Mouse (Mus musculus) heart, adult 9 months (tissue): Measurements from ENCODE around the gene Pmepa1.

Experiments used
- DNase-seq, 2 experiments: peaks; one replicate each; pipeline ENCODE4 v3.0.0; 2022; ENCODE audit warnings: low spot score in 2 of 2

Gene Pmepa1

DNA sequence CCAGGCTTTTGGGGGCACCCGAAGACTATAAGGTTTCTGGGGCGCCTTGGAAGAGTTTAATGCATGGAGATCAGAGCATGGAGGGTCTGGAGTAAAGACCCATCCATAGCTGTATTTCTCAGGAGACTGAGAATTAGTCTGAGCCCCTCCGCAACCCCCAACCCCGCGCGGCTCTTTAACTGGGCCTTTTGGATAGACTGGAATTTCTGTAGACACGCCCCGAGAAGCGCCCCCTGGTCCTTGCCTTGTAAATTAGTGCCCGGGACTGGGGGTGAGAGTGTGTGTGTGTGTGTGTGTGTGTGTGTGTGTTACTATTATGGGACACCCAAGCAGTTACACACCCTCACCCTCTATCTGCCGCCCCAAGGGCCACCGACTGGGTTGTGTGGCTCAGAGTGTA, 526 bp upstream of the Pmepa1 start:
- DNase-seq = peak in 1 of 2 experiments; percentile 30

DNA sequence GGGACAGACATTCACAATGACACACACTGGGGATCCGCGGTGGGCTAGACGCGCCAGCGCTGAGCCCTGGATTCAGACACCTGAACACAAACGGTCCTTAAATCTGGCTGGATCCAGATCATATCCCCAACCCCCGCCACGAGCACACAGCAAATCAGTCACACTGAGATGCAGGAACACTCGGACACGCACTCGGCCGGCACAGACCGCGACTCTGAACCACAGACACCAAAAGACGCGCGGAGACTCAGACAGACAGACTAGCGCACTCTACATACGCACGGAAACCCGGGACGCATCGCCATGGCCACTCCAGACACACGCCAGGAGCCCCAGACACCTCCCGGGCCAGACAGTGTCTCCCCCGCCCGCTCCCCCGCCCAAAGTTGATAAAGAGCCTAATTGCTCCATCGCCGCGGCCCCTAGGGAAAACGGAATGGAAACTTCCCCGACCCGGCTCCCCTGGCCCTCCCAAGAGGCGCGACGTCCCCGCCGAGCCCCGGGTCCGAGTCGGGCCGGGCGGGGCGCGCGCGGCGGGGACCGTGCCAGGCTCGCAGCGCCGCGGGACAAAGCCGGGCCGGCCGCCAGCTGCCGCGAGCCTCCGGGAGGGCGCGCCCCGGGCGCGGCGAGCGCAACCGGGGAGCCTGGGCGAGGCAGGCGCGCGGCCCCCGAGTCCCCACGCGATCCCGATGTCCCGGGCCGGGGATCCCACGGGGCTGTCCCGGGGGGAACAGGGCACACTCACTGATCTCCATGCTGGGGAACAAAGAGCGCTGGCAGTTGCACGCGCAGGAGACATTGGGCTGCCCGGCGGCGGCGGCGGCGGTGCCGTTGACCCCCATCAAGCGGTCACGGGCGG, 761 bp downstream of the Pmepa1 start:
- peak; percentile 57 to 64 for DNase-seq

DNA sequence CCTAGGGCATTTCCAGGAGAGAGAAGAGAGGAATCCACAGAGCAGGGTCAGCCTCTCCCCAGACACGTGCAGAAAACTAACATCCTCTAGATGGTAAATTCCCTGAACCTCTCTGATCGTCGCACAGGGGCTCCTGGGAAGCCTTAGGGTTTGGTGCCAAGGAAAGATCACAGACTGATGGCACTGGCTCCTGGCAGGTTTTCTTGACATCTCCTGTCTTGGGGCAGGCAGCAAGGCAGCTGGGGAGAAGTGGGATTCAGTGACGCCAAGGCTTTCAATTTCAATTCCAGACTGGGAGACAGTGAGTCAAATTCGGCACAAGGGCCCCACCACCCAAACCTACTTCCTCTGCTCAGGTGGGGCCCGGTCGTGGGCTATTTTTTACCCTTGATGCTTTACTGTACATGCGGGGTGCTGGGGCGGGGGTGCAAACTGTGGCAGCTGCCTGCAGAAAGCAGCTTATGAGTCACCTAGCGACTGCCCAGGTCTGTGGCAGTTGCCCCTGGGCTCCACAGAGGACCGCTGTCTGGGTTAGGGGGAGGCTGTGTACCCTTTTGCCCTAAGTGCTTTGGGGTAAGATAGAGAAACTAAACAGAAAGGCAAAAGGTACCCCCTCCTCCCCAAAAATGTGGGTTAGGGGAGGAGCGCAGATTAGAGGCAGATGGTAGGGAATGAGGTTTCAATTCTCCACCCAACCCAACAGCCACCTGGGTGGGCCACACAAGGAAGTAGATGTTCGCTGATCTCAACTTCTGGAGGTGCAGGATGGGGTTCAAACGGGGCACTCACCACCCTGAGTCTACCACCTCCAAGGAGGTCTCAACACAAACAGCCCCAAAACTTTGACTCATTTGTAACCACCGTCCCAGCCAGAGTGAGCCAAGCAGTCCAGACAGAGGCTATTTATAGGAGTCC, 1.6 kb downstream of the Pmepa1 start:
- DNase-seq = no peak

DNA sequence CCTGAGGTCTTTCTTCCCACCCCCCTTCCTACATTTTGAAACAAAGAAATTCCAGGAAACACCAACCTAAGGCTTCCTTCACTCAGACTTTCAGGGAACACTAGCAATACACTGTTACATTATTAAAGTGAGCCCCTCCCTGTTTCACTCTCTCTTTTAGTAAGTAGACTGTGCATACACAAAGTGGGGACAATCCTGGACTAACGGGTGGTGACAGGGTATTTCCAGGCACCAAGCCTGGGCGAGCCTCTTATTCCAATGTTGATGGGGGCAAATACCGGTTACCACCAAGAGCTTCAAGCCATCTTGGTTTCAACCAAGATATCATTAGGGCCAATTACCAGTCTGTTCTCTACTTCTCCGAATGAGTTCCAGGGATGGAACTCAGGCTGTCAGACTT, 2.4 kb downstream of the Pmepa1 start:
- no peak for DNase-seq

DNA sequence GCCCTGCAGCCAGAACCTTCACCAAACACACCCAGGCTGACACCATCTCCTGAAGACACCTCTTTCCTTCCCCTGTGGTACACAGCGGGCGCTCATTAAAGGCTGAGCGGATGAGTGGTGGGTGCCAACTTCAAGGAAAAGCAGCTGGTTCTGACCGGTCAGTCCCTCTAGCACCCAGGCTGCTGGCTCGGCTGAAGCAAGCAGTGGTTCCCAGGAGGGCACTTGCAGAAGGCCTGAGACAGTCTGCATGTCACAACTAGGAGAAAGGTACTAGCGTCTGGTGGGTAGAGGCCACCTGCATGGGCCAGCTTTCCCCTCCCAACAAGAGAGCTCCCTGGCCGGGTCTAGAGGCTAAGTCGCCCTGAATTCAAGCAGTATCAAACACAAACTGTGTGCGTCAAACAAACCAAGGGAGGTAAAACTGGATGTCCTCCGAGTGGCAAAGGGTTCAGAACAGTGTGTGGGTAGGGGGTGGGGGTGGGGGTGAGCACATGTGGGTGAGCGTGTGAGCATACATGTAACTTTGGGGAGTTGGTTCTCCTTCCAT, 3.9 kb downstream of the Pmepa1 start:
- no peak for DNase-seq

DNA sequence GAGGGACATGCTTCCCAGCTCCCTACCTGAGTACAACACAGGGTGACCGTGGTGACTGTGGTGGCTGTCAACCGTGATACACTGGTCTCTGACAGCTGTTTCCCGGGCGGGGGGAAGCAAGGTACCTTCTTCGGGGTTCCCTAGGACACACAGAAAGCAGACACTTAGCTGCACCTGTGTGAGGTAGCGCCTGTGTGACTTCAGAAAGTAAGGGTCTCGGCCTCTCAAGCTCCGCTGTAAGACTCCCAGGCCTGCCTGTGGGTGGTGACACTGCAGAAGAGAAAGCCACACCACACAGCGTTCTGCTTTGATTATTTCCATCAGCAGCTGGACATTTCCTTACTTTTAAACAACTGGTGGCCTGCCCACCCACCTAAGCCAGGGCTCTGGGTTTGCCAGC, 4.8 kb downstream of the Pmepa1 start:
- no peak for DNase-seq

DNA sequence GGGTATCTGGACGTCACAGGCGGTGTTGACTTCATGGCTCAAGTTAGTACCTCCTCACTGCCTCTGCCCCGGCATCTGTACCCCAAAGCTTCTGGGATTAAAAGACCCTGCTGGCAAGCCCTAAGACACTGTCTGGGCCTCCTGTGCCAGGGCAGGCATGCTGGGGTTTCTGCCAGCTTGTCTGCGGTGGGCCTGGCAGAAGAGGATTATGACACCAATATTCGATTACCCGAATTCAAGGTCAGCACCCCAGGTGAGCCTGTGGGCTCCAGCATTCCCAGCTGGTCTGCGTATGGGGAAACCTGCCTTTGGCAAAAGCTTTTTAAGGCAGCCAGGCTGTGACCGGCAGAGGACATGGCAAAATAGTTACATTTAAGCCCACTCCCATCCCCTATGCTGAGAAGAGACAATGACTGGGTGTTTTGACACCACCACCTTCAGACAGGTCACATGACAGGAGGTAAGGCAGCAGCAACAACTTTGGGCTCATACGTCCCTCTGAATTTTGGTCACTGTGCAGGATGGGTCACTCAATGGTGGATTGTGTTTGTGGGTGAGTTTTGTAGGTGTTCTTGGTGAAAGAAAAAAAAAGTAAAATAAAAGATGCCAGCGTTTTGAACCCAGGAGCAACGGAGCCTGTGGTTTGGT, 5.6 kb downstream of the Pmepa1 start:
- no peak for DNase-seq

DNA sequence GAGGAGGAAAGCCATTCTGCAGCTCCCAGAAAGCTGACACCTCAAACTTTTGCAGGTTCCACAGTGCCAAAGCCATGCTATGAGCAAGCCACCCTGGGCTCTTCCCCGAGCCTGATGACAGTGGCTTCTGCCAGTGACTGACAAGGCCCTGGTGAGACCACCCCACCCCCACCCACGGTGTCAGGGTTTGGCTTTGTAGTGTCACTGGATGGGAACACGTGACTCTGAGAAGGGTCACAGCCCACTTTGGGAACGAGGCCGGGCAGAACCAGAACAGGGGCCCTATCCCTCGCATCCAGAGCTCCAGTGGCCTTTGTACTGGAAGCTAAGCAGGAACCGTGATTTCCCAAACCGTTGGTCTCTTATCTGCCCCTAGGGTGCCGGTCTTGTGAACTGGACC, 6.1 kb downstream of the Pmepa1 start:
- DNase-seq = no peak

DNA sequence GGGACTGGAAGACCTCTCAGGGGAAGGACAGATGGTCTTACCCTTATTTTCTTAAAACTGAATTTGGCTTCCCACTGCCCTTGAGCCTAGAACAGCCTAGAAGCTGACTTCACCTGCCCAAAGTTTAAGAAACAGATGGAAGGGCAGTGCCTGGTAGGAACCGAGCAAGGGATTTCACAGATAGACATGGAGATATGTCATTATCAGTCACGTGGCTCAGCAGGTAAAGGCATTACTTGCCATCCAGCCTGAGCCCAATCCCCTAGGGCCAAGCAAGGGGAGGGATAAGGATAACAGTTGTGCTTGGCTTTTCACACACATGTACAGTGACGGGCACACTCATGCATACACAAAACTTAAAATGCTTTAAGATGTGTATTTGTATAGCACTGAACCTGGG, 8.8 kb downstream of the Pmepa1 start:
- DNase-seq = no peak

DNA sequence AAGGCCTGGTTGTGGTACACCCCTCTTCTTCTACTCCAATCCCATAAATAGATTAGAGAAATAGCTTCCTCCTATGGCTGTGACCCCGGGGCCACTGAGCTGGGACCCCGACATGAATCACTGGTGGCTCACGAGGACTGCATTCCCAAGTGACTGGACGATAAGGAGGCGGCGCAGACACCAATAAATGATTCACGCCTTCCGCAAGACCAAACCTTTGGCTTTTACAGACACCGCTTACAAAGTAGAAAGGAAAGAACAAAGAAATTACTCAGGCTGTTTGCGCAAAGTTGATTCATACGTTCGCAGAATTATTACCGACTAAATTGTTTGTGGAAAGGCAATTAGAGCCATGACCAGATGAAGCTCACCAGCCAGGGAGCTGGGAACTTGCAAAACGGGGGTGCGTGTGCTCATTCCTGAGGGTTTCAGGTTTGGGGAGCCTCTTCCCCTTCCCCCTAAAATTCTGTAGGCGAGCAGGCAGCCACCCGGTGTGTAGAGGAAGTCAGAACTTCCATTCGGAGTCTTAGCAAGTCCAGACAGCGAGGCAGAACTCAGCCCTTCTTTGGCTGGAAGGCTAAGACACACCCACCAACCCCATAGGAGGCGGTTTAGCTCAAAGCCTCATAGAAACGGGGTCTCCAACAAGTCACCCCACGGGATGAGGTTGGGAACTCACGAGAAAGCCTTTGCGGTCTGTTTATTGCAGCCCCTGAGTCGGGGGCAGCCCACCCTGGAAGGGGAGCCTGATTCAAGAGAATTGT, 9.8 kb downstream of the Pmepa1 start:
- DNase-seq = no peak

DNA sequence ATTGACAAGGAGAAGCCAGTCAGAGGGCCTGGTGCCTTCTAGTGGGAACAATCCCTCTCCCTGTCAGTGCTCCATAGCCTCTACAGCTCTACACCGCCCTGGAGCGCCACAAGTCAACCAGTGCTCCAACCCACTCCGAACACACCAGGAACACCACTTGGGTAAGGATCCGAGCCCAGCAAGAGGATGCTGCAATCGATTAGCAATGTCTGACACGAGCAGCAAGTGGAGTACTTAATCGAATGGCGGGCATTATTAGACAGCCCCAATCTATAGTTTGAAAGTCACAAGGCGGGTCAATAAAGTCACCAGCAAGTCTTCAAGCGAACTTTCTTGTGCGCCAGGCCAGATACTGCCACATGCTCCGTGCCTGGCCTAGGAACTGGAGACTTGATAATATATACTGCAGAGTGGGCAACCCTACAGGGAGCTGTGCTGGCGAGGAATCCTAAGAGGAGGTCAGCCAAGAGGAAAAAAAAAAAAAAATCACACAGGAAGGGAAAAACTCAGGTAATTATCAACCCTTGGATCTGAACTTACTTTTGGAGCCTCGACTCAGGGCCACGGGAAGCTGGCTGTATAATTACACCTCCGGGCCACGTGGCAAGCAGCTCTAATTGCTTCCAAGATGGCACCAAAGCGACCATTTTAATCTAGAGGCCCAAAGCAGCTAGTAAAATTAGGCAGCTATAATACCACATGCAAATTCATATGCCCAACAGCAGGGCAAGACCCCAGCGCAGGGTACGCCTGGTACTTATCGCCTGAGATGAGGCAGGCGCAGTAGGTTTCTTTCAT, 10.7 kb downstream of the Pmepa1 start:
- DNase-seq = no peak

DNA sequence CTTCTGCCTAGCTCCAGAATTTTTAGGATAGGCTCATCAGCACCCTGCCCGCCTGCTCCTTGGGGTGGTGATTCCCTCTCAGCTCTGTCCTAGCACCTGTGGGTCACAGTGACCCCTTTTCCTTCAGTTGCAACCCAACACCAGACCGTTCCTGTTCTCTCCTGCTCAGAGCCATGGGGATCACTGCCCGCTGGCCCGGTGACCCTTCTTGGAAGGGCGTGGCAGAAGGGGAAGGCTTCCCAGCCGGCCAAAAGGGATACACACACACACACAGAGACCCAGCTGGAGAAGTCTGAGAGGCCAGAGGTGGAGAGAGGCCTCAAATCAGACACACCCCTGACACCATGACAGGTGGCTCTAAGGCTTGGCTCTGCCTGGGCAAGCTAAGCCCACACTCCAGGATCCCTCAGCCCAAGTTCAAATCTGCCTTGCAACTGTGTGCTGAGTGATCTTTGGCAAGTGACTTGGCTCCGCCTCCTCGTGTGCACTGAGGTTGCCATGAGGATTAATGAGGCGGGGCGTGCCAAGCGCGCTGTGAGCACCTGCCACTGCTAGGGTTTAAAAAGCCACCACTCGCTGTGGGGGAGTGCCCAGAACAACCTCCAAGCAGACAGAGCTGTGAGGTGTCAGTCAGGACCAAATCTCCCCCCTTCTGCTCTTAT, 11.7 kb downstream of the Pmepa1 start:
- no peak for DNase-seq

DNA sequence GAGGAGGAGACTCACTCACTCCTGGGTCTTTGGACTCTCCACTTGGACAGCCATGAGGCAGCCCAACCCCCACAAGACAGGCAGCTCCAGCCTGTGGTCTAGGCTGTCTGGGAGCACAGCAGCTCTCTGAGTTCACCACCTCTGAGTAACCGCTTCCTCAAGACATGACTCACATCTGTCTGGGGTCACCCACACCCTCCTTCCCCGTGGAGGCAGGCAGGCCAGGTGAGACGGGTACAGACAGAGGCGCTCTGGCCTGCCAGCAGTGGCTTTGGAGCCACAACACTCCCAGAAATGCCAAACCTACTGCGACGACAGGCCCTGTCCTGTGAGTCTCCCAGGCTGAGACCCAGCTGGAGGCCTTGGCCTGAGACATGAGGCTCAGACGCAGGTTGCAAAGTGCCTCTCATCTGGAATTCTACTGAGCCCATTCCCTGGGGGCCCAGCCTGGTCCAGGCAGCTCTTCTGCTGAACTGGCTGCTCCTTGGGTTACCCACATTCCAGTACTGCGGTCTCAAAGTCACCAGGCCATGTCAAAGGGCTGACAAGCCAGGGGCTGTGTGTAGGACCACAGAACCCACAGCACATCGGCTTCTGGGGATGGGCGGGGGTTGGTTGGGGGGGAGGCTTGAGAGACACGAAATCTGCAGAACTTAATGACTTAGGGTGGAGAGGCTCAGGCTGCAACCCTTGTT, 12.6 kb downstream of the Pmepa1 start:
- peak in 1 of 2 experiments; percentile 34 for DNase-seq

DNA sequence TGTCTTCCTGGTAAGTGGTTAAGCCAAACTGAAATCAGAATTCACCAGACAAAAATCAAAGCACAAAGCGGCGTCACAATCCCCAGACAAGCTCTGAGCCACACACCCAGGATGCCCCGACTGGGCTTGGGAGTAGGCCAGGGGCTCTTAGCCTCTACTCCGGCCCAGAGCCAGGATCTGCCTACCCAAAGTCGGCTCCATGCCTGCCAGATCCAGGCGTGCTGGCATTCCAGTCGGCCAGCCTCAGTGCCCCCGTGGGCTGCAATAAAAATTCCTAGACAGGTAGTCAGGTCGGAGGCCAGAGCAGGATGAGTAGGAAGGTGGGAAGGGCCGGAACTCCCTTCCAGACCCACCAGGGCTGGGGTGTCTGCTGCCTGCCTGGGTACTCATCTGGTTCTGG, 14.8 kb downstream of the Pmepa1 start:
- peak; percentile 34 to 51 for DNase-seq

DNA sequence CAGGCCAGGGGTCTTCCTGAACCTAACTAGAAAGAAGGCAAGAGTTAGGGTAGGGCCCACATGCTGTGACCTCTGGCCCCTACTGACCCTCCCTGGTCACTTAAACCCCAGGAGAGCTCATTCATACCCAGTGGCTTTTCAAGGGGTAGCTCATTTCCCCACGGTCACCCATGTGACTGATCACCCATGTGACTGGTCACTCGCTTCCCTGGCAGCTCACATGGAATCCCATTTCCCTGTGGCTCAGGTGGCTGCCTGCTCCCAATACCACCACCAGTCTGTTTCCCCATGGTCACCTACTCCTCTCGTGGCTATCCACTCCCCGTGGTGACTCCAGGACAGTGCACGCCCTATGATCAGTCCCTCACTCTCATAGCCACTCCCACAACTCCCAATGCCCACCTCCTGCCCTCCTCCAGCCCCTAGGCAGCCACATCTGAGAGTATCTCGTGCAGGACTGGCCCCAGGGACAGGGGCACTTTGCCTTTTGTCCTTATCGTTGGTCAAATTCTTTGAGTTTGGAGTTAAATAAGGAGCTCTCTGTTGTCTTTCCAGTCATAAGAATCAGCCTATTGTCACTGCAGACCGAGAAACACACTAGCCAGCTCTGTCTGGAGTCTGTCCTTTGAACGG, 17.8 kb downstream of the Pmepa1 start:
- no peak for DNase-seq

DNA sequence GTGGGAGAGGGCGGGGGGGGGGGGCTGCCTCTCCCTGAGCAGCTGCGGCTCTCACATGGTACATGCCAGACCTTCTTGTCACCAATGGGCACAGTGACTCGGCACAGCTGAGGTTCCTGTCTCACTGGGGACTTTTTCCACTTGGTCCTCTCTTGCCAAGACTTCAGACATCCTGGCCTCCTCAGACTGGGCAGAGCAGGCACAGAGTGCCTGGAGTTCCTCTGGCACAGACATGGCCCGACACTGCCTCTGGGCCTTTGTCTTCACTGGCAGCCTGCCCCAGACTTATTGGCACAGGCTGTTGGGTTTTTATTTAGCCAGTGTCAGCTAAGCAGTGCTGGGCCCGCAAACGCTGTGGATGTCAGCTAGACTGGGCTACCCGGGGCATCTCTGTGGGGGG, 18.7 kb downstream of the Pmepa1 start:
- peak; percentile 82 to 87 for DNase-seq

DNA sequence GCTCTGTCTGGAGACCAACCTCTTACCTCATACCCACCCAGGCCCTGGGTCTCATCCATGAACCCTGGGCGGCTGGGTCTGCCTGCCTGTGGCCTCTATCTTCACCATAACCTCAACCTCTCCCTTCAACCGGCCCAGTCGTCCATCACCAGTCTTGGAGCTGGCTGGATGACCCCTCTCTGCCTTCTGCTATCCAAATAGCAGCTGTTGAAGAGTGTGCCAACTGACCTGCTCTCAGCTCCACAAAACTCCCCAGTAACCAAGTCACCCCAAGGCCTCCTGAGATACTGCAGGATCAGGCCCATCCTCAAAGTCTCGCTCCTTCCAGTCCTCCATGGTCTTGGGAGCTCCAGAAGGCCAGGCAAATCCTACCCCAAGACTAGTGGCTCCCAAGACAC, 19.8 kb downstream of the Pmepa1 start:
- no peak for DNase-seq

DNA sequence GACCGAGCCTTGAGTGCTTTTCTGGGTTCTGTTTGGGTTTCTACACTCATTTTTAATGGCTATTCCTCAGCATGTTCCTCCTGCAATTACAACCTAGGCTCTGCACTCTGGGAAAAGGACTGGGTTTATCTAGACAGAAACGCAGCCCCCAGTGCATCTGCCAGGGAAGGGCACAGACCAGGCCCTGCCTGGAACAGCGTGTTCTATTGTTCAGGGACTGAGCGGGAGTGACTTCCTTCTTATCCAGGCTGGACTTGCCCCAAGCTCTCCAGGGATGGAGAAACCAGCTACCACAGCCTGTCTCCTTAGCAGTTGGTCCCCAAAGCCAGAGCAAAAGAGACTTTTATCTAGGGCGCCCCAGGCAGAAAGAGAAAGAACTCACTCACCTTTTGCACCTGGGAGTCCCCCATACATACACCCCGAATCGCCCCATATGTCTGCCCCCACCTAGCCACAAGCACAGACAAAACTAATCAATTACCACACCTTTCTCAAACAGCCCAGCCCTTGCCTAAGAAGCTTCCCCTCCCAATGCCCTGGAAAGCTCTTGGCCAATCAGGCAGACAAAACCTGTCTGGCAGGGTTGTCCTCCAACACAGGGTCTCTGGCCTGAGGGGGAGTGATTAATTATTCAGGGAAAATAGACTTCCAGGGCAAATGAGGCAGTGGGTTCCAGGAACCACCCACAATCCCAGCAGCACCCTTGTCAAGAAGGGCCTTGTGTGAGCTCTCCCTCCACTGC, 20.4 kb downstream of the Pmepa1 start:
- DNase-seq = peak in 1 of 2 experiments; percentile 29
